Mouse (Mus musculus): Measurements from ENCODE around the gene Vav2. TPM values are rescaled to one million over a fixed set of nuclear protein-coding genes. Genes with fewer than 3 reads are reported as not detected.
A peak's percentile ranks its signal among the peaks of the same experiment; 100 is the strongest.

Vav2 gene
- polyA plus RNA-seq, 1 experiment from 2014 or later: 3.2 TPM

DNA sequence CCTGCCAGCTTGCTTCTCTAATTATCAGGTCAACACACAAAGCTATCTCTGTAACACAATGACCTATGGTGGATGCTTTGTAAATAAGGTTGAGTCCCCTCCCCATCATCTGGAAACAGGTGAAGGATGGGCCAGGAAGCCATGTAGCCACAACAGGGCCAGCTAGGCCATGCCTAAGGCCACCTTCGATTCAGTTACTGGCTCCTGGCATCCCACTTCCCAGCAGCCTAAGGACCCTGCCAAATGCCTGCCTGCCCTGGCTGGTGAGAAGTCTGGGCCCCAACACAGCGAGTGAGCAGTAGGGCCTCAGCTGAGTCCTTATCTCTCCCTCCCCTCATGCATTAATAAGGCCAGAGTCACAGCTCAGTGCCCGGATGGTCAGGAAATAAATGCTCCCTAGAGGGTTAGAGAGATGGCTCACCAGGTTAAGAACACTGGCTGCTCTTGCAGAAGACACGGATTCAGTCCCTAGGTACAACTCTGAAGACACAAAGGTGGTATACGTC lies 9.1 kb downstream of the Vav2 start:
- Histone ChIP-seq H3K4me3 (replicated peaks) (no peak overlapping the region), H3K4me1 (replicated peaks) (peaks cover 85% of the 10 kb centered on the region), H3K9ac (0 out of 2 replicates have a peak overlapping the region, but pooled peaks have one; percentile 13), H3K36me3 (no peaks in the 10 kb centered on the region), H3K9me3 (replicated peaks) (no peaks in the 10 kb centered on the region), H3K4me2 (peak overlapping the region; percentile 15), H3K27ac (peak overlapping the region; percentile 59), H3K27me3 (no peaks in the 10 kb centered on the region)
- DNase-seq (no peak), ATAC-seq (ENCODE audit: low read depth) (peak; percentile 73)
- WGBS (ENCODE audit: insufficient replicate concordance): 26% methylated on average over 5 of the region's 5 CpGs

DNA sequence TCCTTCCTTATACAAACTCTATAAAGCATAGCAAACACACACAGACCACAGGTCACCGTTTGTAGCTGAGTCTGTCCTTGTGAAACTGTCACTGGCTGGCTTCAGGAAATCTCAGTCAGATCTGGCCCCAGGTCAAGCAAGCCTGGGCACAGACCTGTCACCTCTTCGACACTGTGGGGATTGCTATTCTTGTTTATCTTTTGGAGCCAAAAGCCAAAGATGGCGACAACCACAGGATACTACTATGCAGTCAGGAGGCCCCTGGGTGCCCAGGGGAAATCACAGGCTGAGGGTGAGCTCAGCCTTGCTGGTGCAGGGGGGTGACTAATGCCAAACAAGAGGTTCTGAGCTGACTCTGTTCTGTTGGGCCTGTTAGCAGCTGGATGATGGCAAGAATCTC lies 10.4 kb downstream of the Vav2 start:
- no peak overlapping the region for H3K4me3 ChIP-seq (replicated peaks)
- H3K36me3 ChIP-seq: no peaks in the 10 kb centered on the region
- H3K4me1 ChIP-seq (replicated peaks): peaks cover 94% of the 10 kb centered on the region
- DNase-seq: no peak
- no peaks in the 10 kb centered on the region for H3K27me3 ChIP-seq
- peak overlapping the region; percentile 53 for H3K27ac ChIP-seq
- no peak overlapping the region for H3K4me2 ChIP-seq
- no peaks in the 10 kb centered on the region for H3K9me3 ChIP-seq (replicated peaks)
- ATAC-seq (ENCODE audit: low read depth): no peak
- 12% methylated on average over 3 of the region's 3 CpGs for WGBS (ENCODE audit: insufficient replicate concordance)
- no peak overlapping the region for H3K9ac ChIP-seq

DNA sequence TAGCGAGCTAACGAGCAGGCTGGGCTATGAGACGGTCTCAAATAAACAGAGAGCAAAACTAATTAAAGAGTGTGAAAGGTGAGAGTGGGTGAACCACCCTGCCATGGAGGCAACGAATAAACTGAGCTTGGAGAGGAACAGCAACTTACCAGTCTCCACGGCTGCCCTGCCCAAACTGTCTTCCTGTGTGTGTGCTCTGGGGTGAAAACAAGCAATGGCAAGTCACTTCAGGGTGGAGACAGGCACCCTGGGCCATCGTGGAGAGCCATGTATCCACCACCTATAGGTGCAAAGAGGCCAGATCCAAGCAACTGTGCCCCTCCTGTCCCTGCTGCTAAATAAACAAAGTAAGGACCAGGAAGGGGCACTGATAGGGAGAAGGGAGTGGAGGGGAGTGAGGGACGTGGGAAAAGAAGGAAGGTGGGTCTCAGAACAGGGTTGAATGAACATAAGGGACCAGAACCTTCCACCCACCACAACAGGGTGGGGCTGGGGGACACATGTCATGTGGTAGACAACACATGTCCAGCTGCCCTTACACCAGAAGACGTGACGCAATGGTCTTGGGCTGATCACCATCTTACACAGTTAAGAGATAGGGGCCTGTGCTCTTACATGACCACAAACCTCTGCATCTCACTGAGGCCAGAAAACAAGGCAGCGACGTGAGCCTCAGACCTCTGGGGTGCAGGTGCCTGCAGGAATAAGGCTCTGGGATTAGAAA lies 11.6 kb downstream of the Vav2 start:
- no peak overlapping the region for H3K4me3 ChIP-seq (replicated peaks)
- ATAC-seq (ENCODE audit: low read depth): no peak
- WGBS (ENCODE audit: insufficient replicate concordance): 47% methylated on average over 11 of the region's 11 CpGs
- H3K4me1 ChIP-seq (replicated peaks): peaks cover 94% of the 10 kb centered on the region
- H3K4me2 ChIP-seq: no peak overlapping the region
- H3K9me3 ChIP-seq (replicated peaks): no peaks in the 10 kb centered on the region
- no peaks in the 10 kb centered on the region for H3K36me3 ChIP-seq
- H3K27ac ChIP-seq: no peak overlapping the region
- H3K27me3 ChIP-seq: no peaks in the 10 kb centered on the region
- peak overlapping the region; percentile 5; the same call in 1 of the 2 replicates for H3K9ac ChIP-seq
- DNase-seq: no peak

DNA sequence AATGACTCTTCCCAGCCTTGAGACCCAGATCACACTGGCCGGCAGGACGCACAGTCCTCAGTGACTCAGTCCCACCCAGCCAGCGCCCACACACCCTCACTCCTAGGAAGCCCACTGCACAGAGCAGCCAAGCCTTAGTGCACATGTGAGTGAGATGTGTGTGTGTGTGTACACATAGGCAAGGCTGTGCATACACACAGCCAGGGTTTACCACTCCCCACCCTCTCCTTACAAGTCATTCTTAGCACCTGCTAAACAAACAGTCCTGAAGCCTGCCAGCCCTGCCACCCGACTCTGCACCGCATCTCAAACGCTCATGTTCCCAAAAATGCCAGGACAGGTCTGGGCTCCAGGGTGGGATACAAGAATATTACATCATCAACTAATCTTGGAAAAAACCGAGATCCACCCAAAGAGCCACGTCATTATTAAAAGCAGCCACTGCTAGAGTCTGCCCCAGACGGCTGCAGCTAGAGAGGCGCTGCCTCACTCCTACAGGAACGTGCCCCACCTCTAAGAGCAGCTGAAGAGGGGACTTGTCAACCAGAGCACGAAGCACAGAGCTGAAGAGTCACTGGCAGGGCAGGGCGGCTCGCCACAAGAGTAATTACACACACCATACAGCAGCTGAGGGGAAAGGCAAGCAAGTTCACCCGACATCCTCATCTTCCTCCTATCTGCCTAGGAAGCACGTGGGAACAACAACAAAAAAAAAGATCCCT lies 12.7 kb downstream of the Vav2 start:
- DNase-seq (no peak), ATAC-seq (ENCODE audit: low read depth) (no peak)
- Histone ChIP-seq H3K4me2 (no peak overlapping the region), H3K27ac (no peak overlapping the region), H3K9ac (no peak overlapping the region), H3K4me3 (replicated peaks) (no peak overlapping the region), H3K36me3 (no peaks in the 10 kb centered on the region), H3K27me3 (no peaks in the 10 kb centered on the region), H3K4me1 (replicated peaks) (peaks cover 89% of the 10 kb centered on the region), H3K9me3 (replicated peaks) (no peaks in the 10 kb centered on the region)
- WGBS (ENCODE audit: insufficient replicate concordance): 41% methylated on average over 16 of the region's 16 CpGs

DNA sequence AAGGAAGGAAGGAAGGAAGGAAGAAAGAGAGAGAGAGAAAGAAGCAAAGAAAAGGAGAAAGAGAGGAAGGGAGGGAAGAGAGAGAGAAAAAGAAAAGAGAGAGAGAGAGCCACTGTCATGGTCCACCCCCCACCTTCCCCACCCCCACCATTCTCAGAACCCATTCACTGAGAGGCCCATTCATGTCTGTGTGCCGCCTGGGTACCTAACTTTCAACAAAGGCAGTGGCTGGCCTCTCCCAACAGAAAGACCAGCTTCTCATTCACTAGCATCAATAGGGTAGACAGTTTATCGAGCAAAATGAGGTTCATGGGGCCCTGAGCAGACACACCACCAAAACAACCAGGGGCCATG lies 13.3 kb downstream of the Vav2 start:
- Histone ChIP-seq H3K27ac (no peak overlapping the region), H3K27me3 (no peaks in the 10 kb centered on the region), H3K9ac (no peak overlapping the region), H3K36me3 (no peaks in the 10 kb centered on the region), H3K9me3 (replicated peaks) (no peaks in the 10 kb centered on the region), H3K4me2 (no peak overlapping the region), H3K4me1 (replicated peaks) (peaks cover 88% of the 10 kb centered on the region), H3K4me3 (replicated peaks) (no peak overlapping the region)
- 53% methylated on average over 2 of the region's 2 CpGs for WGBS (ENCODE audit: insufficient replicate concordance)
- DNase-seq: no peak
- no peak for ATAC-seq (ENCODE audit: low read depth)

DNA sequence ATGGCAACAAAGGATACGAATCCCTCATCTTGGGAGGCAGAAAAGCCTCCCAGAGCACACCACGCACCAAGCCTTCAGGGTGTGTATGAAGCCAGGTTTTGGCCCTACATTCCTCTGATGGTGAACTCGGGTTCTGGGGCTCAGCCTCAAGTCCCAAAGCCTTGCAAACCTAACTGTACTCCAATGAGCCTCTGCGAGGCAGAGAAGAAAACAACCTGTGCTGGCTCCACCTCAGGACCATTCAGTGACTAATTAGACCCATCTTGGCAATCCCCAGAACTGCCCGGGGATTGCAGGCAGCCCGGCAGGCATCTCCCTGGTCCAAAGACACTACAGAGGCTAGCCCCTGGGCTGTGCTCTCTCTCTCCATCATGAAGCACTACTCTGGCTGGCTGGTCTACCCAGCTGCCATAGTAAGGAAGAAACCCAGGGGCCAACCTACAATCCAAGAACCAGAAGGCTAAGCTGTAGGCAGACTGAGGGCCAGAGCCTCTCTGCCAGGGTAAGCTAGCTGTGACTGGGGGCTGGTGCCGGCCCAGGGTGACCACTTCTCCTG lies 14.5 kb downstream of the Vav2 start:
- no peaks in the 10 kb centered on the region for H3K9me3 ChIP-seq (replicated peaks)
- H3K4me3 ChIP-seq (replicated peaks): no peak overlapping the region
- H3K36me3 ChIP-seq: no peaks in the 10 kb centered on the region
- H3K9ac ChIP-seq: peak overlapping the region; percentile 26; the same call in 1 of the 2 replicates
- H3K4me2 ChIP-seq: peak overlapping the region; percentile 28
- H3K4me1 ChIP-seq (replicated peaks): peaks cover 86% of the 10 kb centered on the region
- DNase-seq (no peak), ATAC-seq (ENCODE audit: low read depth) (no peak)
- H3K27me3 ChIP-seq: no peaks in the 10 kb centered on the region
- peak overlapping the region; percentile 73 for H3K27ac ChIP-seq
- WGBS (ENCODE audit: insufficient replicate concordance): 34% methylated on average over 7 of the region's 7 CpGs

DNA sequence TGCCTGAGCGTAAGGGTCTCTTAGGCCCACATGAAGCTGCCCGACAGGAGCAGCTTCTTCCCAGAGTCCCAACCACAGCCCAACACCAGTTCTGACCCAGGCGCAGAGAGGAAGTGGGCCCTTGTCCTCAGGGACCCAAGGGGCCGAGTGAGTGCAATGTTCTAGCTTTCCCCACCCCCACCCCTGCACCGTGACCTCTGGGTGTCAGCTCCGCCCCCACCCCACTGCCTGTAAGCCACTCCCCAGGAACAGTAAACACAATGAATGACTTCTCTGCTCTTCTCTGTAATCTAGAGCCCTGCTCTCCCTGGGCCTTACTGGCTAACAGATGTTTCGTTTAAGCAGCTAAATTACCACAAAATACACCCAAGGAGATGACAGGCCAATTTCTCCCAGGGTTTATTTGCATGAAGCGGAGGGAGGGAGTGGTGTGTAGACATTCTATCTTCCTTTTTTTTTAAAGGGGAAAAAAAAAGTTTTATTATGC lies 15.1 kb downstream of the Vav2 start:
- H3K36me3 ChIP-seq: no peaks in the 10 kb centered on the region
- peak overlapping the region; percentile 39; the same call in 1 of the 2 replicates for H3K9ac ChIP-seq
- H3K4me3 ChIP-seq (replicated peaks): no peak overlapping the region
- peaks cover 85% of the 10 kb centered on the region for H3K4me1 ChIP-seq (replicated peaks)
- no peaks in the 10 kb centered on the region for H3K27me3 ChIP-seq
- peak; percentile 65 for ATAC-seq (ENCODE audit: low read depth)
- 20% methylated on average over 8 of the region's 8 CpGs for WGBS (ENCODE audit: insufficient replicate concordance)
- no peak for DNase-seq
- peak overlapping the region; percentile 80 for H3K27ac ChIP-seq
- H3K9me3 ChIP-seq (replicated peaks): no peaks in the 10 kb centered on the region
- H3K4me2 ChIP-seq: peak overlapping the region; percentile 28

DNA sequence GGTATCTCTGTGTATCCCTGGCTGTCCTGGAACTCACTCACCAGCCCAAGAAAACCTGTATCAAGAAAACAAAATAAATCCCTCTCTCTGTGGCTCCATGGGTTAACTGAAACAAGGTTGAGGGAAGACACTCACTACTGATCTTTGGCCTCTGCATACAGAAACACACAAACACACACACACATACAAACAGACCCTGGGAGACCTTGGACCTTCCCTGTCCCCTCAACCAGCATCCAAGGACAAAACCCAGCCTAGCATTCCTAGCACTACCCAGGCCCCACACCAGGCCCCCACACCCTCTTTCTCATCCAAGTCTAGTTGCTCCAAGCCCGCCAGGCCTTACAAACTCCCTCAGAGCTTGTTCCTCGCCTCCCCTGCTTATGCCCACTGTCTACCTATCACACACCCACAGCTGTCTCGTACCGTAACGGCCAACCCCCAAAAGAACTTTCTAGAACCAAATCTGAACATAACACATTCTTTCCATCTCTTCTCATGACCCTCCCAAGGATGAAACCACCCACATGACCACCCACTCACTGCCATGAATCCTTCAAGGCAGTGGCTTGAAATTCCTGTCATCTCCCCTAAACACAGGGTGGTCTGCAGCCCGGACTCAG lies 16.2 kb downstream of the Vav2 start:
- Histone ChIP-seq H3K27ac (peak overlapping the region; percentile 80), H3K9ac (0 out of 2 replicates have a peak overlapping the region, but pooled peaks have one; percentile 39), H3K36me3 (no peaks in the 10 kb centered on the region), H3K9me3 (replicated peaks) (no peaks in the 10 kb centered on the region), H3K4me3 (replicated peaks) (no peak overlapping the region), H3K4me1 (replicated peaks) (peaks cover 82% of the 10 kb centered on the region), H3K27me3 (no peaks in the 10 kb centered on the region), H3K4me2 (peak overlapping the region; percentile 28)
- ATAC-seq (ENCODE audit: low read depth): peak; percentile 27
- WGBS (ENCODE audit: insufficient replicate concordance): 54% methylated on average over 6 of the region's 6 CpGs
- DNase-seq: no peak

DNA sequence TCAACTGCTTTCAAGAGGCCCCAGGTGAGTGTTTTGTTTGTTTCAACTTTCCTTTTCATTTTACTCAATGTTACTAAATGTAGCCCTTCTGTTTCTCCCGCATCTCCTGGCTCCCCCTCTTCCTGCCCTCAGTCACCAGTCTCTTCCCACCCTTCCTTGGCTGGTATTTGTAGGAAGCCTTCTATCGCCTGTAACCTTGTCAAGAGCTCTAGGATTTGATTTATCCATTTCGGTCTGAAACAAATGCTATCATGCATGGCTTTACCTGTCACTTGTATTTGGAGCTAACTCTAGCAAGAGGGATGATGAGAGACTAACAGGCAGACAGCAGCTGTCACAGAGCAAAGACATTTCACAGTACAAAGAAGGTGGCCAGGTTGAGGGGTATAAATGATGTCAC lies 18.6 kb downstream of the Vav2 start:
- peaks cover 83% of the 10 kb centered on the region for H3K4me1 ChIP-seq (replicated peaks)

DNA sequence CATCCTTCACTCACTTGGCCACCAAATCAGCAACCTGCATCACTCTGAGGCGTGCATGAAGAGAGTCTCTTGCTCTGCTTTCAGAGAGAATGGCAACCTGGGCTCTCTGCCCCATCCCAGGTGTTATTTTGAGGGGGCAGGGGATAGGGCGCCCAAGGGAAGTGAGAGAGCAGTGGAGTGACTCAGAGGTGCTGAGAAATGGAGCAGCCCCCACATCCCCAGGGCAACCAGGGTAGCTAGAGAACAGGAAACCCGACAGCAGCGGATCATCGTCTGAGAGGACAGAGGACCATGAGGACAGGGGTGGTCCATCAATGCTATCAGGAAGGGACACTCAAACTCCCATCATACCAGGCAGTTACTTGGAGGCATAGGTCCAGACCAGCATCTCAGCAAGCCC lies 19.9 kb downstream of the Vav2 start:
- Histone ChIP-seq H3K27ac (no peak overlapping the region), H3K4me3 (replicated peaks) (no peak overlapping the region), H3K27me3 (no peaks in the 10 kb centered on the region), H3K4me1 (replicated peaks) (peaks cover 78% of the 10 kb centered on the region), H3K9me3 (replicated peaks) (no peaks in the 10 kb centered on the region), H3K36me3 (no peaks in the 10 kb centered on the region), H3K9ac (no peak overlapping the region), H3K4me2 (no peak overlapping the region)
- no peak for DNase-seq
- ATAC-seq (ENCODE audit: low read depth): no peak
- 51% methylated on average over 5 of the region's 5 CpGs for whole genome bisulfite sequencing (ENCODE audit: insufficient replicate concordance)

More for the DNA sequence above, 18.6 kb downstream of the Vav2 start:
- Histone ChIP-seq H3K27ac (no peak overlapping the region), H3K9me3 (replicated peaks) (no peaks in the 10 kb centered on the region), H3K4me3 (replicated peaks) (no peak overlapping the region), H3K4me2 (no peak overlapping the region), H3K9ac (no peak overlapping the region), H3K27me3 (no peaks in the 10 kb centered on the region), H3K36me3 (no peaks in the 10 kb centered on the region)
- 52% methylated on average over 3 of the region's 3 CpGs for WGBS (ENCODE audit: insufficient replicate concordance)
- no peak for DNase-seq
- no peak for ATAC-seq (ENCODE audit: low read depth)
